Mouse (Mus musculus) megakaryocyte, embryonic 14.5 days (primary cell): ENCODE data around the gene Eef1akmt4.

Experiments used
- FLI1 ChIP-seq: IDR thresholded peaks from 2 replicates; pipeline ENCODE4 v1.6.1; 2012; ENCODE audit warnings: low read length, inconsistent platforms, mixed read lengths
- GATA1 ChIP-seq: IDR thresholded peaks from 3 replicates; pipeline ENCODE4 v1.6.1; 2012; ENCODE audit warnings: mixed read lengths, low read length, inconsistent platforms, borderline replicate concordance

- TF ChIP-seq GATA1 (no peak), FLI1 (no peak)
Observed at GRCm38 (mm10) chr16:20621991-20622685, 10.7 kb downstream of the Eef1akmt4 start.
